Mouse (Mus musculus) forebrain, postnatal 0 days (tissue): ENCODE data around the gene Osgin1. TPM values are rescaled to one million over a fixed set of nuclear protein-coding genes. Genes with fewer than 3 reads are reported as not detected.

Experiments used
- ATAC-seq: fragments of 200-750 bp; cut with Nextera tagmentation; 2 replicates; pipeline ENCODE4 v1.8.0; 2017; ENCODE audit warnings: mild to moderate bottlenecking, moderate library complexity
- DNase-seq: peaks from one replicate; pipeline ENCODE4 v3.0.0-alpha.2; 2015
- H3K27ac ChIP-seq: fragments of 300-500 bp; sonication (generic); 2 replicates; pipeline ENCODE4 v1.5.1; 2014; ENCODE audit warnings: low read depth, mild to moderate bottlenecking, antibody characterized with exemption, low read length, moderate library complexity, mixed read lengths
- H3K27me3 ChIP-seq: fragments of 300-500 bp; sonication (generic); 2 replicates; pipeline ENCODE4 v1.6.1; 2014; ENCODE audit warnings: mild to moderate bottlenecking, low read length, mixed read lengths; ENCODE audit not compliant: insufficient read depth
- H3K36me3 ChIP-seq: fragments of 300-500 bp; sonication (generic); 2 replicates; pipeline ENCODE4 v1.6.1; 2014; ENCODE audit warnings: mild to moderate bottlenecking, moderate library complexity; ENCODE audit not compliant: insufficient read depth
- H3K4me1 ChIP-seq: fragments of 300-500 bp; sonication (generic); 2 replicates; pipeline ENCODE4 v1.6.1; 2014; ENCODE audit warnings: antibody characterized with exemption; ENCODE audit not compliant: insufficient read depth
- H3K4me2 ChIP-seq: fragments of 300-500 bp; sonication (generic); 2 replicates; pipeline ENCODE4 v1.6.1; 2014; ENCODE audit warnings: low read depth, mild to moderate bottlenecking, moderate library complexity
- H3K4me3 ChIP-seq: fragments of 300-500 bp; sonication (generic); 2 replicates; pipeline ENCODE4 v1.5.1; 2014; ENCODE audit warnings: low read depth, low read length, mixed read lengths
- H3K9ac ChIP-seq: fragments of 300-500 bp; sonication (generic); 2 replicates; pipeline ENCODE4 v1.6.1; 2014; ENCODE audit warnings: mild to moderate bottlenecking
- H3K9me3 ChIP-seq: fragments of 300-500 bp; sonication (generic); 2 replicates; pipeline ENCODE4 v1.6.1; 2016; ENCODE audit warnings: low read length
- CTCF ChIP-seq: sonication (generic); IDR thresholded peaks from 2 replicates; pipeline ENCODE4 v1.5.1; 2016; ENCODE audit warnings: antibody characterized with exemption, control low read depth, low read depth
- WGBS: fragments of 180-500 bp; shearing (Covaris S2); extraction: QIAGEN DNeasy Blood & Tissue Kit; methylation state at CpG from one replicate; pipeline ENCODE4 v1.1.7; 2014; 5-methylcytosine and 5-hydroxymethylcytosine counted together
- polyA plus RNA-seq: library from polyadenylated mRNA; unstranded; fragments of >200 nt; fragmentation: Nextera tagmentation; extraction: Ambion mirVana; gene quantifications from 2 replicates; pipeline ENCODE4 v1.2.1, GENCODE M21; 2015
- total RNA-seq: library from RNA; depleted of rRNA; stranded (reverse); fragments of >200 nt; gene quantifications from 2 replicates; pipeline ENCODE4 v1.2.3, GENCODE M21; 2014; rRNA removed

The Osgin1 gene
- total and polyA plus RNA-seq, 2 experiments from 2014 or later: 0.12 TPM; not detected in 1

GRCm38 (mm10) chr8:119466105-119466504 is 32.2 kb downstream of the Osgin1 start:
- Histone ChIP-seq H3K27me3 (no peaks in the 10 kb centered on the region), H3K4me1 (peaks cover 16% of the 10 kb centered on the region), H3K9me3 (no peaks in the 10 kb centered on the region), H3K9ac (0 out of 2 replicates have a peak overlapping the region, but pooled peaks have one; percentile 22), H3K4me3 (no peak overlapping the region), H3K4me2 (peak overlapping the region; percentile 42), H3K36me3 (no peaks in the 10 kb centered on the region), H3K27ac (no peak overlapping the region)
- DNase-seq: peak; percentile 79
- ATAC-seq: peak; percentile 91
- 4% methylated on average over 18 of the region's 18 CpGs for WGBS
- TF ChIP-seq CTCF: no peak

- Histone ChIP-seq H3K4me1 (peaks cover 16% of the 10 kb centered on the region), H3K4me3 (no peak overlapping the region), H3K9me3 (no peaks in the 10 kb centered on the region), H3K36me3 (no peaks in the 10 kb centered on the region), H3K27me3 (no peaks in the 10 kb centered on the region), H3K4me2 (no peak overlapping the region), H3K27ac (peak overlapping the region; percentile 29; the same call in 1 of the 2 replicates), H3K9ac (no peak overlapping the region)
- 62% methylated on average over 10 of the region's 10 CpGs for WGBS
- no peak for ATAC-seq
- no peak for TF ChIP-seq CTCF
- DNase-seq: no peak
These were observed 32.9 kb downstream of the Osgin1 start for GRCm38 (mm10) chr8:119466794-119467193.

GRCm38 (mm10) chr8:119468091-119468490 is 34.2 kb downstream of the Osgin1 start:
- ATAC-seq (no peak), DNase-seq (no peak)
- no peaks in the 10 kb centered on the region for H3K36me3 ChIP-seq
- H3K27me3 ChIP-seq: no peaks in the 10 kb centered on the region
- no peak for TF ChIP-seq CTCF
- no peaks in the 10 kb centered on the region for H3K9me3 ChIP-seq
- no peak overlapping the region for H3K9ac ChIP-seq
- no peak overlapping the region for H3K4me2 ChIP-seq
- H3K4me1 ChIP-seq: peaks cover 16% of the 10 kb centered on the region
- WGBS: 81% methylated on average over 8 of the region's 8 CpGs
- no peak overlapping the region for H3K4me3 ChIP-seq
- no peak overlapping the region for H3K27ac ChIP-seq

- Histone ChIP-seq H3K27ac (no peak overlapping the region), H3K9me3 (no peaks in the 10 kb centered on the region), H3K4me2 (no peak overlapping the region), H3K4me1 (no peaks in the 10 kb centered on the region), H3K36me3 (no peaks in the 10 kb centered on the region), H3K4me3 (no peak overlapping the region), H3K27me3 (no peaks in the 10 kb centered on the region), H3K9ac (no peak overlapping the region)
- ATAC-seq: no peak
- no peak for TF ChIP-seq CTCF
- 26% methylated on average over 5 of the region's 5 CpGs for WGBS
- DNase-seq: no peak
These were observed 44.8 kb downstream of the Osgin1 start for GRCm38 (mm10) chr8:119478684-119479083.

- no peak for TF ChIP-seq CTCF
- no peaks in the 10 kb centered on the region for H3K4me1 ChIP-seq
- no peak overlapping the region for H3K4me2 ChIP-seq
- 88% methylated on average over 11 of the region's 11 CpGs for WGBS
- ATAC-seq (no peak), DNase-seq (no peak)
- H3K36me3 ChIP-seq: no peaks in the 10 kb centered on the region
- no peak overlapping the region for H3K4me3 ChIP-seq
- H3K9me3 ChIP-seq: no peaks in the 10 kb centered on the region
- H3K27me3 ChIP-seq: no peaks in the 10 kb centered on the region
- H3K27ac ChIP-seq: no peak overlapping the region
- H3K9ac ChIP-seq: no peak overlapping the region
These were observed 50.4 kb downstream of the Osgin1 start for GRCm38 (mm10) chr8:119484145-119484896.

- no peak for TF ChIP-seq CTCF
- Histone ChIP-seq H3K36me3 (no peaks in the 10 kb centered on the region), H3K4me2 (no peak overlapping the region), H3K4me3 (no peak overlapping the region), H3K9me3 (no peaks in the 10 kb centered on the region), H3K4me1 (no peaks in the 10 kb centered on the region), H3K9ac (no peak overlapping the region), H3K27ac (no peak overlapping the region), H3K27me3 (no peaks in the 10 kb centered on the region)
- no peak for ATAC-seq
- no peak for DNase-seq
- WGBS: 81% methylated on average over 7 of the region's 7 CpGs
These were observed 53.2 kb downstream of the Osgin1 start for GRCm38 (mm10) chr8:119487093-119487492.

Other genes with a start within 250 kb of the Osgin1 start
- gene Hsbp1, start 89.6 kb upstream of the Osgin1 start, total RNA-seq: 390 and 481 TPM in 2 replicates
- gene Hsbp1, start 89.6 kb upstream of the Osgin1 start, polyA plus RNA-seq: 972 and 1,071 TPM in 2 replicates
- gene Mlycd, start 39.2 kb upstream of the Osgin1 start, total RNA-seq: 27.6 and 27.9 TPM in 2 replicates
- 20.3 and 21.3 TPM in 2 replicates for gene Mlycd, start 39.2 kb upstream of the Osgin1 start, polyA plus RNA-seq
- gene Necab2, start 12.6 kb downstream of the Osgin1 start, total RNA-seq: 41.1 and 58.5 TPM in 2 replicates
- 35.0 and 56.1 TPM in 2 replicates for gene Necab2, start 12.6 kb downstream of the Osgin1 start, polyA plus RNA-seq
- gene Slc38a8, start 67.6 kb downstream of the Osgin1 start, total RNA-seq: not detected in 2 replicates
- gene Slc38a8, start 67.6 kb downstream of the Osgin1 start, polyA plus RNA-seq: 0.12 TPM in 1 of 2 replicates, not detected in the other
- 72.4 and 75.5 TPM in 2 replicates for gene Mbtps1, start 124.6 kb downstream of the Osgin1 start, total RNA-seq
- 37.7 and 48.0 TPM in 2 replicates for gene Mbtps1, start 124.6 kb downstream of the Osgin1 start, polyA plus RNA-seq
- gene Hsdl1, start 141.1 kb downstream of the Osgin1 start, total RNA-seq: 144 and 158 TPM in 2 replicates
- 144 and 164 TPM in 2 replicates for gene Hsdl1, start 141.1 kb downstream of the Osgin1 start, polyA plus RNA-seq
- 0.08 TPM in 1 of 2 replicates, not detected in the other for gene Dnaaf1, start 141.1 kb downstream of the Osgin1 start, total RNA-seq
- gene Dnaaf1, start 141.1 kb downstream of the Osgin1 start, polyA plus RNA-seq: 0.38 and 0.98 TPM in 2 replicates
- gene Taf1c, start 171.1 kb downstream of the Osgin1 start, total RNA-seq: 17.6 and 21.1 TPM in 2 replicates
- 10.1 and 10.9 TPM in 2 replicates for gene Taf1c, start 171.1 kb downstream of the Osgin1 start, polyA plus RNA-seq
- not detected in 2 replicates for gene Adad2, start 178.6 kb downstream of the Osgin1 start, total RNA-seq
- 0.09 and 0.16 TPM in 2 replicates for gene Adad2, start 178.6 kb downstream of the Osgin1 start, polyA plus RNA-seq
- 0.38 and 1.5 TPM in 2 replicates for gene Kcng4, start 201.6 kb downstream of the Osgin1 start, total RNA-seq
- 0.34 and 0.90 TPM in 2 replicates for gene Kcng4, start 201.6 kb downstream of the Osgin1 start, polyA plus RNA-seq
- 8.6 and 8.9 TPM in 2 replicates for gene Wfdc1, start 232.2 kb downstream of the Osgin1 start, total RNA-seq
- gene Wfdc1, start 232.2 kb downstream of the Osgin1 start, polyA plus RNA-seq: 8.3 and 9.0 TPM in 2 replicates